Mouse (Mus musculus) bone marrow macrophage, adult 2 months (primary cell): ENCODE data around the gene Vwa8.

Experiments
- CTCF ChIP-seq: IDR thresholded peaks from 2 replicates; pipeline ENCODE4 v1.5.1; 2012; ENCODE audit warnings: low read depth, mild to moderate bottlenecking, low read length, moderate library complexity
- POLR2A ChIP-seq: IDR thresholded peaks from 2 replicates; pipeline ENCODE4 v1.6.1; 2012; ENCODE audit warnings: mild to moderate bottlenecking, low read depth, low read length, borderline replicate concordance

DNA sequence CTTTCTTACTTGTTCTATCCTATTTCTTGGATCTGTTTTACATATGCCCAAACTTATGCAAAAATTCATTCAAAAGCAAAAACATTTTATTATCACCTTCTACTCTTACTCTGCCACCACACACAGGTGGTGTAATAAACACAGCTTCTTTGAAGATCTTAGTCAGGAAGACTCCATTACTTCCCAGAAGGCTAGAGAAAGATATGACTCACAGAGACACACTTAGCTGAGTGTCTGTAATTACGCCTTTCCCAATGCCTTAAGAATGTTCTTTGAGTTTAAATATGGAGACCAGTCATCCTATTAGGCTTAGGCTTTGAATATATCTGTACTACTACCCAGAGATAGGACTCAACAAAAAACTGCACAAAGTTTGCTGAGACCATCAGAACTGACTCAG, 338.1 kb downstream of the Vwa8 start:
- TF ChIP-seq CTCF (no peak), POLR2A (no peak)
